Mouse (Mus musculus) embryonic fibroblast, embryonic 13.5 days (primary cell): ENCODE results near the gene Exosc8.

Source experiments
- CTCF ChIP-seq: IDR thresholded peaks from 2 replicates; pipeline ENCODE4 v1.5.1; 2011; ENCODE audit warnings: mild to moderate bottlenecking, control low read depth, low read length, moderate library complexity, borderline replicate concordance; ENCODE audit not compliant: insufficient read depth
- POLR2A ChIP-seq: IDR thresholded peaks from 2 replicates; pipeline ENCODE4 v1.6.1; 2011; ENCODE audit warnings: low read depth, mild to moderate bottlenecking, control low read depth, low read length, moderate library complexity

- TF ChIP-seq POLR2A (no peak), CTCF (no peak)
Measured at GRCm38 (mm10) chr3:54689091-54689490, 46.1 kb downstream of the Exosc8 start.
